Mouse (Mus musculus) urinary bladder, adult 2 months (tissue): ENCODE measurements around the gene Nxph1. TPM values are rescaled to one million over a fixed set of nuclear protein-coding genes. Genes with fewer than 3 reads are reported as not detected.

Experiments used
- DNase-seq: peaks from one replicate; pipeline ENCODE4 v3.0.0; 2022; ENCODE audit warnings: low spot score
- polyA plus RNA-seq: library from polyadenylated mRNA; depleted of rRNA; stranded (reverse); fragments of >200 nt; gene quantifications from 2 replicates; pipeline ENCODE4 v1.2.3, GENCODE M21; 2012; rRNA removed

The Nxph1 gene
- 0.44 and 0.52 TPM in 2 replicates for polyA plus RNA-seq

- DNase-seq: no peak
These were observed at the start of gene Nxph1 for GRCm38 (mm10) chr6:8948131-8948470. TSS of gene Nxph1 (plus strand) at chr6:8948431.

GRCm38 (mm10) chr6:8900021-8900728 lies 48.1 kb upstream of the Nxph1 start:
- DNase-seq: no peak

- no peak for DNase-seq
These were observed 47.5 kb upstream of the Nxph1 start for GRCm38 (mm10) chr6:8900729-8901122.

- DNase-seq: no peak
These were observed 40.3 kb upstream of the Nxph1 start for GRCm38 (mm10) chr6:8907917-8908316.

DNA sequence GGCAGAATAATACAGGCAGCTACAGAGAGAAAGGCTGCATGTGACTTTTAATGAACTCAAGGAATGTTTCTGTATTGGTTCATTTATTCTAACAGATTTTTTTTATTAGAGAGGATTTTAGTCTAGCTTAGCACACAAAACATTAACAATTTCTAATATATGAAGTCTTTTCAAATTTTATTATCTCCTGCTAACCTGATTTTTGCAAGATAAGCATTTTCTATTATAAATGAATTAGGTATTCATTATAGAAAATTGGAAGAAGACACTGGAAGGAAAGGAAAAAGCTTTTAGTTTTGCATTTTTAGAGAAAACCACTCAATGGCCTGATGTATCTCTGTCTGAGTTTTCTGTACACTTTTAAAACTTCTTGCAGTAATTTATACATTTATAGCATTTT lies 34.8 kb upstream of the Nxph1 start:
- no peak for DNase-seq

DNA sequence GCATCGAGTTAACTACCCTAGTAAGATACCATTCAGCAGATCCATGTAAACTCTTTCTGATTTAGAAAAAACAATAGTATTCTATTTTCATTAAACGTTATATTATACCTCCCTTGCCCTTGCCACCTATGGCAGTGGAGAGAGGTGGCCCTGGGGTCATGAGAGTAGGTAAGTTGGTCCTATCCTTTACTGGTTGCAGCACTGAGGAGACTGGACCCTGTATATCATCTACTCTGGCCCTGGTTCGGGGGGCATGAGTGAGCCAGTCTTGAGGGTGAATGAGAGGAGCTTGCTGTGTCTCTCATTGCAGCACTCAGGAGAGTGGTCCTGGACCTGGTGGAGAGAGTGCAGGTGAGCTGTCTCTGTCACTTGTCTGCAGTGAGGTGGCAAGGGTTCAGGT lies 33.5 kb upstream of the Nxph1 start:
- no peak for DNase-seq

DNA sequence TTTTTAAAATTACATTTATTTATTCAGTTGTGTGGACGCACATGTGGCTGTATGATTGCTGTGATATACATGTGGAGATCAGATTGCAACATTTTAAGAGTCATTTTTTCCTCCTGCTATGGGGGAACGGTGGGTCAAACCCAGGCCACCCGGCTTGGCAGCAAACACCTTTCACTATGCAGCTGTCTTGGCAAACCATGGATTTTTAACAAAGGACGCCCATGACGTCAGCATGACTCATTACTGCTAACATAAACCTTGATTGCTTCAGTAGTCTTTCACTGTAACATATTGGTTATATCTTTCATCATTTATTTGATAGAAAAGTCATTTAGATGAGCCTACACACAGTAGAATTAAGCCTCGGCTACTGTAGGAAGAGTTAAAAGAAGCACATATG lies 23.8 kb upstream of the Nxph1 start:
- DNase-seq: no peak

DNA sequence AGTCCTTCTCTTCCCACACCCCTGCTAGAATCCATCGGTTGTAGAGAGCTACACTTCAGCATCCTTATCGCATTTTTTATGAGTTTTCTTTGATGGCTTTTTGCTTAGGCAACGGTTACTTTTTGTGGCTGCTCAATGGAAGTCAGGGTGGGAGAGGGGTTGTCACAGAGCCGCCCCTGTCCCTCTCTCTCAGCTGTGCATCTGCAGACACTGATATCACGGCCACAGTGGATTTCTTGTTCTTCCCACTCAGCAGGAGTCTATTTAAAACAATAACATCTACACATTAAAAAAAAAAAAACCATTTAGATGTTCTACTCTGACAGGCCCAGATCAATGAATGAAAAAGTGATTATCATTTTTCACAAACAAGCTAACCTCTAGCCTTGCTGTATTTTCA lies 13.0 kb upstream of the Nxph1 start:
- DNase-seq: no peak

- no peak for DNase-seq
These were observed 12.5 kb upstream of the Nxph1 start for GRCm38 (mm10) chr6:8935705-8936104.

DNA sequence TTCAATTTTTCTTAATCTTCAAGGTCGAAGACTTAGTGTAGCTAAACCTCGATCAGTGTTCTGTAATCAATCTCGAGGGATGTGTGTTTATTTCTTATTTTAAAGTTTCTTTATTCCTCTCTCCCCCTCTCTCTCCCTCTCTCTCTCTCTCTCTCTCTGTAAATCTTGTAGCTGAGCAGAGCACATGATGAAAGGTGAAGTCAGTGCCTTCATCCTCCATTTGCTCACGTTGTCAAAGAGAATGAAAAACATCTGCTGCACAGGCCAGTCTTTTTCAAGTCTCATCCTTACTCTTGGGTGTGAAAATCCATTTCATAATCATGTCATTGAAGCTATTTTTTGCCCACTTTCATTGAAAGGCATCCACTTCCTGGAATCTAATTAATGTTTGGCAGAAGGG lies 12.1 kb upstream of the Nxph1 start:
- DNase-seq: no peak

GRCm38 (mm10) chr6:8948471-8949411 lies 510 bp downstream of the Nxph1 start:
- no peak for DNase-seq

GRCm38 (mm10) chr6:8949665-8950201 lies 1.5 kb downstream of the Nxph1 start:
- no peak for DNase-seq

DNA sequence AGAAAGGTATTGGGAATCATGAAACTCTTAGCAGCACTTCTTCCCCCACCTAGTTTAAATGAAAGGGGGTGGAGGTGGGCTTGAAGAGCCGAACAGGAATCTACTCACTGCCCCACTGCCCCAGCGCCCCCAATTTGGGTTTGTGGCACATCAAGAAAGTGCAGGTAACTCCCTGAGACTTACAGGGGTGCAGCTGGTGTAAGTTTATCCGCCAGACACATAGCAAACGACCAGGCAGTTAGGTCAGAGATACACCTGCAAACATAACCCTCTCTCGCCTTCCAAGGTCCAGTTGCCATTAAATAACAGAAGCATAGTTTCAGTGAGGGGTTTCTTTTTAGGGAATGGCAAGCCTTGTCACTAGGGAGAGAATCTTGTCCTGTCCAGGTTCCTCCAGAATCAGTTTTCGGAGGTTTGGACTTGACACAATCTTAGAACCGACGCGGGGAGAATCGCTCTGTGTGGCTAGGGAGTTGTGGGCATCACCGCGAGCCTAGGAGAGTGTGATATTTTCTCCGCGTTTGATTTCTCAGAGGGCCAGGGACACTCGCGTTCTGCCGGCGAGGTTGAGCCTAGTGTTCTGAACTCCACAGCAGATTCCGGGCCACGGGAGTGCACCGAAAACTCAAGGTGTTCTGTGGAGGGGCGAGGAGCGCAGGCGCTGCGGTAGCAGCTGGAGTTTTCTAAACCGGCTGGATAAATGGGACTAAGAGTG lies 2.5 kb downstream of the Nxph1 start:
- no peak for DNase-seq

- DNase-seq: no peak
These were observed 3.1 kb downstream of the Nxph1 start for GRCm38 (mm10) chr6:8951326-8951695.

GRCm38 (mm10) chr6:8951884-8952590 lies 3.8 kb downstream of the Nxph1 start:
- DNase-seq: no peak

DNA sequence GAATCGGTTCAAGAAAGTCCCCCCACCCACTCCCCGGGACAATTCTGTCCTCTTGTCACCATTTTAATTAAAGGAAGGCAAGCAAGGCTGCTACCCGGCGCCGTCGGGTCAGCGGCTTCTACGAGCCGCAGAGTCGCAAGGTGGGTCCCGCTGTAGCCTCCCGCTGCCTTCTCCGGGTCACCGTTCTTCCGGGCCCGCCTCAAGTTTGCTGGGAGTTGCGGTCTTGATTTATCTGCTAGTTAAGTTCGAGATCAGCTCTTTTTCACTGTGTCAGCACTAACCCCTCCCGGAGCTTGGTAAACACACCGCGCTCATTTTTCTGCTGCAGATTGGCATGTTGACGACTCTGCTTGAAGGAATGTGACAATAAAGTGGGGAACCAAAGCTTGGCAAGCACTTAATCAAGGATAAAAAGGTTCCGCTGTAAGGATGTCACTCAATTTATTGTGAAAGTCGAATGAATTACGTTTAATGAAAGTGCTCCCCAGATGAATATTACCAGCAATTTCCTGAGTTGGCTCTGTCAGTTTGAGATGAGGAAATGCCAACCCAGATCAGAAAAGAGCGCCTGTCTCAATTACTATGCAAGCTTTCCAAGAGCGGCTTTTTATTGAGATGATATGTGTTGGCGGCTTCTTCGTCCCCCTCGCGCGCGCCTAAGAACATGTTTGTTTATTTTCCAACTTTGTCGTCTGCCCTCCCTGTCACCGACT lies 7.7 kb downstream of the Nxph1 start:
- no peak for DNase-seq

GRCm38 (mm10) chr6:8956743-8957528 lies 8.7 kb downstream of the Nxph1 start:
- DNase-seq: no peak

- no peak for DNase-seq
These were observed 9.3 kb downstream of the Nxph1 start for GRCm38 (mm10) chr6:8957529-8957887.

- no peak for DNase-seq
These were observed 10.1 kb downstream of the Nxph1 start for GRCm38 (mm10) chr6:8958081-8958919.
